Mouse (Mus musculus): ENCODE measurements around the gene Atg9b.

Atg9b gene

GRCm38 (mm10) chr5:24391864-24392263 is at the start of gene Atg9b:
Atg9b (minus strand) TSS chr5:24392143.
- in situ Hi-C loops (cut with MboI; ENCODE audit: low pct_unique_long_range_greater_than_20kb in 1 of 2, low sequenced_read_pairs in 2 of 2, unreplicated experiment in 1 of 2), result no loop called here

GRCm38 (mm10) chr5:24441187-24441586 is 49.2 kb upstream of the Atg9b start:
- in situ Hi-C loops (cut with MboI; ENCODE audit: low pct_unique_long_range_greater_than_20kb in 1 of 2, low sequenced_read_pairs in 2 of 2, unreplicated experiment in 1 of 2), result no loop called here

GRCm38 (mm10) chr5:24433993-24434392 is 42.0 kb upstream of the Atg9b start:
- in situ Hi-C loops (cut with MboI; ENCODE audit: low pct_unique_long_range_greater_than_20kb in 1 of 2, low sequenced_read_pairs in 2 of 2, unreplicated experiment in 1 of 2), result no loop called here

- in situ Hi-C loops (cut with MboI; ENCODE audit: low pct_unique_long_range_greater_than_20kb in 1 of 2, low sequenced_read_pairs in 2 of 2, unreplicated experiment in 1 of 2), result no loop called here
Observed at GRCm38 (mm10) chr5:24428596-24428995, 36.7 kb upstream of the Atg9b start.

- in situ Hi-C loops (cut with MboI; ENCODE audit: low pct_unique_long_range_greater_than_20kb in 1 of 2, low sequenced_read_pairs in 2 of 2, unreplicated experiment in 1 of 2), result no loop called here
Observed at GRCm38 (mm10) chr5:24427981-24428402, 36.0 kb upstream of the Atg9b start.

GRCm38 (mm10) chr5:24427285-24427633 is 35.3 kb upstream of the Atg9b start:
- in situ Hi-C loops (cut with MboI; ENCODE audit: low pct_unique_long_range_greater_than_20kb in 1 of 2, low sequenced_read_pairs in 2 of 2, unreplicated experiment in 1 of 2), result no loop called here

- in situ Hi-C loops (cut with MboI; ENCODE audit: low pct_unique_long_range_greater_than_20kb in 1 of 2, low sequenced_read_pairs in 2 of 2, unreplicated experiment in 1 of 2), result no loop called here
Observed at GRCm38 (mm10) chr5:24426556-24427284, 34.8 kb upstream of the Atg9b start.

GRCm38 (mm10) chr5:24426037-24426432 is 34.1 kb upstream of the Atg9b start:
- in situ Hi-C loops (cut with MboI; ENCODE audit: low pct_unique_long_range_greater_than_20kb in 1 of 2, low sequenced_read_pairs in 2 of 2, unreplicated experiment in 1 of 2), result no loop called here

GRCm38 (mm10) chr5:24425421-24426036 is 33.6 kb upstream of the Atg9b start:
- in situ Hi-C loops (cut with MboI; ENCODE audit: low pct_unique_long_range_greater_than_20kb in 1 of 2, low sequenced_read_pairs in 2 of 2, unreplicated experiment in 1 of 2), result no loop called here

GRCm38 (mm10) chr5:24424861-24425411 is 33.0 kb upstream of the Atg9b start:
- in situ Hi-C loops (cut with MboI; ENCODE audit: low pct_unique_long_range_greater_than_20kb in 1 of 2, low sequenced_read_pairs in 2 of 2, unreplicated experiment in 1 of 2), result no loop called here

GRCm38 (mm10) chr5:24424004-24424781 is 32.2 kb upstream of the Atg9b start:
- in situ Hi-C loops (cut with MboI; ENCODE audit: low pct_unique_long_range_greater_than_20kb in 1 of 2, low sequenced_read_pairs in 2 of 2, unreplicated experiment in 1 of 2), result no loop called here

GRCm38 (mm10) chr5:24423129-24424003 is 31.4 kb upstream of the Atg9b start, which contains the start of the genes Cdk5 and Slc4a2:
Cdk5 (minus strand) TSS chr5:24423530.
Slc4a2 (plus strand) TSS chr5:24423837.
- in situ Hi-C loops (cut with MboI; ENCODE audit: low pct_unique_long_range_greater_than_20kb in 1 of 2, low sequenced_read_pairs in 2 of 2, unreplicated experiment in 1 of 2), result no loop called here

GRCm38 (mm10) chr5:24420381-24420780 is 28.4 kb upstream of the Atg9b start:
- in situ Hi-C loops (cut with MboI; ENCODE audit: low pct_unique_long_range_greater_than_20kb in 1 of 2, low sequenced_read_pairs in 2 of 2, unreplicated experiment in 1 of 2), result no loop called here

- in situ Hi-C loops (cut with MboI; ENCODE audit: low pct_unique_long_range_greater_than_20kb in 1 of 2, low sequenced_read_pairs in 2 of 2, unreplicated experiment in 1 of 2), result no loop called here
Observed at GRCm38 (mm10) chr5:24417587-24417986, 25.6 kb upstream of the Atg9b start.

- in situ Hi-C loops (cut with MboI; ENCODE audit: low pct_unique_long_range_greater_than_20kb in 1 of 2, low sequenced_read_pairs in 2 of 2, unreplicated experiment in 1 of 2), result no loop called here
Observed at GRCm38 (mm10) chr5:24416222-24416736, 24.3 kb upstream of the Atg9b start.

GRCm38 (mm10) chr5:24413938-24414337 is 22.0 kb upstream of the Atg9b start:
- in situ Hi-C loops (cut with MboI; ENCODE audit: low pct_unique_long_range_greater_than_20kb in 1 of 2, low sequenced_read_pairs in 2 of 2, unreplicated experiment in 1 of 2), result no loop called here

- in situ Hi-C loops (cut with MboI; ENCODE audit: low pct_unique_long_range_greater_than_20kb in 1 of 2, low sequenced_read_pairs in 2 of 2, unreplicated experiment in 1 of 2), result no loop called here
Observed at GRCm38 (mm10) chr5:24413042-24413693, 21.2 kb upstream of the Atg9b start, which contains the start of gene Asic3. Asic3 (plus strand) TSS chr5:24413392.

Data from mouse embryonic stem cell (cell line).